Mouse (Mus musculus) forebrain, embryonic 16.5 days (tissue): Measurements from ENCODE around the gene Gsta4. TPM values are rescaled to one million over a fixed set of nuclear protein-coding genes. Genes with fewer than 3 reads are reported as not detected.
"Not testable (repeated sequence)": the region's sequence is repeated elsewhere in the genome, so short reads cannot be mapped to it uniquely, and the experiment has no call there.

Experiments
- ATAC-seq: fragments of 200-750 bp; cut with Nextera tagmentation; 2 replicates; pipeline ENCODE4 v1.8.0; 2017; ENCODE audit warnings: mild to moderate bottlenecking, moderate library complexity
- H3K27ac ChIP-seq: fragments of 300-500 bp; sonication (generic); 2 replicates; pipeline ENCODE4 v1.5.1; 2014; ENCODE audit warnings: low read length, control low read depth
- H3K27me3 ChIP-seq: fragments of 300-500 bp; sonication (generic); replicated peaks from 2 replicates; pipeline ENCODE4 v1.6.1; 2014; ENCODE audit warnings: low read length; ENCODE audit not compliant: control insufficient read depth, insufficient read depth
- H3K36me3 ChIP-seq: fragments of 300-500 bp; sonication (generic); 2 replicates; pipeline ENCODE4 v1.6.1; 2014; ENCODE audit not compliant: control insufficient read depth, insufficient read depth
- H3K4me1 ChIP-seq: fragments of 300-500 bp; sonication (generic); replicated peaks from 2 replicates; pipeline ENCODE4 v1.6.1; 2014; ENCODE audit warnings: low read length; ENCODE audit not compliant: control insufficient read depth, insufficient read depth
- H3K4me2 ChIP-seq: fragments of 300-500 bp; sonication (generic); 2 replicates; pipeline ENCODE4 v1.6.1; 2014; ENCODE audit warnings: mild to moderate bottlenecking, low read length, control low read depth
- H3K4me3 ChIP-seq: fragments of 300-500 bp; sonication (generic); replicated peaks from 2 replicates; pipeline ENCODE4 v1.5.1; 2014; ENCODE audit warnings: mild to moderate bottlenecking, low read length, control low read depth
- H3K9ac ChIP-seq: fragments of 300-500 bp; sonication (generic); replicated peaks from 2 replicates; pipeline ENCODE4 v1.6.1; 2014; ENCODE audit warnings: low read depth, low read length, control low read depth
- H3K9me3 ChIP-seq: fragments of 300-500 bp; sonication (generic); 2 replicates; pipeline ENCODE4 v1.6.1; 2016; ENCODE audit warnings: low read length; ENCODE audit not compliant: control insufficient read depth
- WGBS: fragments of 180-500 bp; shearing (Covaris S2); extraction: QIAGEN DNeasy Blood & Tissue Kit; methylation state at CpG from one replicate; pipeline ENCODE4 v1.1.7; 2014; 5-methylcytosine and 5-hydroxymethylcytosine counted together
- polyA plus RNA-seq: library from polyadenylated mRNA; unstranded; fragments of >200 nt; fragmentation: Nextera tagmentation; extraction: Ambion mirVana; gene quantifications from 2 replicates; pipeline ENCODE4 v1.2.1, GENCODE M21; 2015

The Gsta4 gene
- polyA plus RNA-seq = 11.9 and 14.9 TPM in 2 replicates

GRCm38 (mm10) chr9:78182474-78182873, at the start of gene Gsta4:
Gene Gsta4, plus strand, starts transcription at chr9:78182774.
- not testable (repeated sequence) for ATAC-seq, H3K27me3 ChIP-seq, H3K9me3 ChIP-seq, H3K4me1 ChIP-seq, H3K4me3 ChIP-seq, H3K4me2 ChIP-seq, H3K27ac ChIP-seq, H3K9ac ChIP-seq, H3K36me3 ChIP-seq
- WGBS = 94% methylated on average over 4 of the region's 7 CpGs

GRCm38 (mm10) chr9:78135658-78136057, 46.9 kb upstream of the Gsta4 start:
- ATAC-seq = no peak
- no peak overlapping the region for H3K9ac ChIP-seq
- H3K27ac ChIP-seq = no peak overlapping the region
- H3K9me3 ChIP-seq = no peaks in the 10 kb centered on the region
- no peaks in the 10 kb centered on the region for H3K27me3 ChIP-seq
- WGBS = 39% methylated on average over 7 of the region's 7 CpGs
- H3K4me2 ChIP-seq = no peak overlapping the region
- peaks cover 17% of the 10 kb centered on the region for H3K36me3 ChIP-seq
- no peaks in the 10 kb centered on the region for H3K4me1 ChIP-seq
- no peak overlapping the region for H3K4me3 ChIP-seq

- H3K4me1 ChIP-seq = no peaks in the 10 kb centered on the region
- 94% methylated on average over 9 of the region's 9 CpGs for WGBS
- ATAC-seq = no peak
- no peaks in the 10 kb centered on the region for H3K27me3 ChIP-seq
- H3K4me3 ChIP-seq = no peak overlapping the region
- H3K9me3 ChIP-seq = peaks cover 6% of the 10 kb centered on the region
- no peak overlapping the region for H3K9ac ChIP-seq
- no peak overlapping the region for H3K27ac ChIP-seq
- H3K4me2 ChIP-seq = no peak overlapping the region
- H3K36me3 ChIP-seq = peaks cover 24% of the 10 kb centered on the region
These were observed 44.4 kb upstream of the Gsta4 start for GRCm38 (mm10) chr9:78138044-78138676.

- Histone ChIP-seq H3K36me3 (peaks cover 27% of the 10 kb centered on the region), H3K9me3 (peaks cover 6% of the 10 kb centered on the region), H3K9ac (no peak overlapping the region), H3K4me2 (no peak overlapping the region), H3K4me1 (no peaks in the 10 kb centered on the region), H3K27ac (no peak overlapping the region), H3K27me3 (no peaks in the 10 kb centered on the region), H3K4me3 (no peak overlapping the region)
- WGBS = 95% methylated on average over 4 of the region's 4 CpGs
- no peak for ATAC-seq
These were observed 43.1 kb upstream of the Gsta4 start for GRCm38 (mm10) chr9:78139463-78139862.

GRCm38 (mm10) chr9:78146099-78146498, 36.5 kb upstream of the Gsta4 start:
- Histone ChIP-seq H3K4me1 (no peaks in the 10 kb centered on the region), H3K4me2 (no peak overlapping the region), H3K4me3 (no peak overlapping the region), H3K27ac (no peak overlapping the region), H3K9ac (no peak overlapping the region), H3K27me3 (no peaks in the 10 kb centered on the region), H3K36me3 (peaks cover 33% of the 10 kb centered on the region), H3K9me3 (peaks cover 6% of the 10 kb centered on the region)
- WGBS = 57% methylated on average over 4 of the region's 4 CpGs
- 0 out of 2 replicates have a peak, but pooled peaks have one; percentile 16 for ATAC-seq

GRCm38 (mm10) chr9:78146627-78147026, 35.9 kb upstream of the Gsta4 start:
- H3K27me3 ChIP-seq = no peaks in the 10 kb centered on the region
- no peak overlapping the region for H3K4me3 ChIP-seq
- WGBS = 74% methylated on average over 6 of the region's 6 CpGs
- no peak overlapping the region for H3K27ac ChIP-seq
- H3K36me3 ChIP-seq = peaks cover 30% of the 10 kb centered on the region
- H3K4me2 ChIP-seq = no peak overlapping the region
- H3K9me3 ChIP-seq = peaks cover 6% of the 10 kb centered on the region
- no peak overlapping the region for H3K9ac ChIP-seq
- ATAC-seq = no peak
- no peaks in the 10 kb centered on the region for H3K4me1 ChIP-seq

- Histone ChIP-seq H3K27ac (no peak overlapping the region), H3K27me3 (no peaks in the 10 kb centered on the region), H3K4me3 (no peak overlapping the region), H3K4me1 (no peaks in the 10 kb centered on the region), H3K9me3 (no peaks in the 10 kb centered on the region), H3K4me2 (no peak overlapping the region), H3K36me3 (peaks cover 17% of the 10 kb centered on the region), H3K9ac (no peak overlapping the region)
- ATAC-seq = no peak
- WGBS = 91% methylated on average over 6 of the region's 6 CpGs
These were observed 34.4 kb upstream of the Gsta4 start for GRCm38 (mm10) chr9:78148149-78148548.

- peaks cover 19% of the 10 kb centered on the region for H3K36me3 ChIP-seq
- H3K4me3 ChIP-seq, H3K9ac ChIP-seq, ATAC-seq, H3K4me1 ChIP-seq, H3K27me3 ChIP-seq, H3K27ac ChIP-seq, H3K4me2 ChIP-seq, H3K9me3 ChIP-seq: not testable (repeated sequence)
- 92% methylated on average over 2 of the region's 2 CpGs for WGBS
These were observed 32.8 kb upstream of the Gsta4 start for GRCm38 (mm10) chr9:78149770-78150169.

GRCm38 (mm10) chr9:78154211-78154977, 28.2 kb upstream of the Gsta4 start:
- 93% methylated on average over 11 of the region's 11 CpGs for WGBS
- H3K4me2 ChIP-seq = no peak overlapping the region

More at GRCm38 (mm10) chr9:78154211-78154977, 28.2 kb upstream of the Gsta4 start:
- H3K4me3 ChIP-seq = no peak overlapping the region
- H3K36me3 ChIP-seq = peaks cover 27% of the 10 kb centered on the region
- H3K4me1 ChIP-seq = no peaks in the 10 kb centered on the region
- no peak for ATAC-seq
- H3K9me3 ChIP-seq = no peaks in the 10 kb centered on the region
- H3K9ac ChIP-seq = no peak overlapping the region
- H3K27ac ChIP-seq = no peak overlapping the region
- no peaks in the 10 kb centered on the region for H3K27me3 ChIP-seq
